Mouse (Mus musculus) hindbrain, embryonic 15.5 days (tissue): Measurements from ENCODE around the gene Ppp4r1. TPM values are rescaled to one million over a fixed set of nuclear protein-coding genes. Genes with fewer than 3 reads are reported as not detected.
A peak's percentile ranks its signal among the peaks of the same experiment; 100 is the strongest.

Experiments used
- ATAC-seq: fragments of 200-750 bp; cut with Nextera tagmentation; 2 replicates; pipeline ENCODE4 v1.8.0; 2017; ENCODE audit warnings: low read depth, moderate number of reproducible peaks, moderate TSS enrichment; ENCODE audit not compliant: low FRiP score
- H3K27ac ChIP-seq: fragments of 300-500 bp; sonication (generic); replicated peaks from 2 replicates; pipeline ENCODE4 v1.5.1; 2015; ENCODE audit warnings: mild to moderate bottlenecking, inconsistent platforms
- H3K27me3 ChIP-seq: fragments of 300-500 bp; sonication (generic); 2 replicates; pipeline ENCODE4 v1.6.1; 2015; ENCODE audit warnings: control low read depth, inconsistent platforms
- H3K36me3 ChIP-seq: fragments of 300-500 bp; sonication (generic); 2 replicates; pipeline ENCODE4 v1.6.1; 2015; ENCODE audit warnings: control low read depth, inconsistent platforms
- H3K4me1 ChIP-seq: fragments of 300-500 bp; sonication (generic); replicated peaks from 2 replicates; pipeline ENCODE4 v1.6.1; 2015; ENCODE audit warnings: control low read depth, inconsistent platforms
- H3K4me2 ChIP-seq: fragments of 300-500 bp; sonication (generic); 2 replicates; pipeline ENCODE4 v1.6.1; 2015; ENCODE audit warnings: moderate library complexity, mild to moderate bottlenecking, inconsistent platforms
- H3K4me3 ChIP-seq: fragments of 300-500 bp; sonication (generic); 2 replicates; pipeline ENCODE4 v1.5.1; 2015; ENCODE audit warnings: mild to moderate bottlenecking, inconsistent platforms
- H3K9ac ChIP-seq: fragments of 300-500 bp; sonication (generic); 2 replicates; pipeline ENCODE4 v1.6.1; 2015; ENCODE audit warnings: inconsistent platforms
- H3K9me3 ChIP-seq: fragments of 300-500 bp; sonication (generic); 2 replicates; pipeline ENCODE4 v1.6.1; 2016; ENCODE audit warnings: control low read depth, inconsistent platforms
- WGBS: fragments of 180-500 bp; shearing (Covaris S2); methylation state at CpG from one replicate; pipeline ENCODE4 v1.1.7; 2015; 5-methylcytosine and 5-hydroxymethylcytosine counted together
- polyA plus RNA-seq: library from polyadenylated mRNA; unstranded; fragments of >200 nt; fragmentation: Nextera tagmentation; extraction: Ambion mirVana; gene quantifications from 2 replicates; pipeline ENCODE4 v1.2.1, GENCODE M21; 2015

Gene Ppp4r1
- 44.1 and 44.6 TPM in 2 replicates for polyA plus RNA-seq

GRCm38 (mm10) chr17:65782551-65783141 lies at the start of gene Ppp4r1:
Ppp4r1 (plus strand) TSS chr17:65782573.
- H3K9ac ChIP-seq = peak within 1 kb of the TSS; percentile 99
- peak within 1 kb of the TSS; percentile 88 for H3K4me3 ChIP-seq
- no peaks in the 10 kb centered on the region for H3K27me3 ChIP-seq
- peak within 1 kb of the TSS; percentile 65 for H3K4me2 ChIP-seq
- H3K27ac ChIP-seq = peak within 1 kb of the TSS; percentile 99
- no peaks in the 10 kb centered on the region for H3K9me3 ChIP-seq
- ATAC-seq = peak; percentile 88
- H3K36me3 ChIP-seq = no peaks in the 10 kb centered on the region
- under 1% methylated on average over 56 of the region's 81 CpGs for WGBS
- peaks cover 36% of the 10 kb centered on the region for H3K4me1 ChIP-seq

GRCm38 (mm10) chr17:65732666-65733065 lies 49.7 kb upstream of the Ppp4r1 start:
- no peaks in the 10 kb centered on the region for H3K36me3 ChIP-seq
- WGBS = 85% methylated on average over 4 of the region's 4 CpGs
- H3K4me3 ChIP-seq = no peak overlapping the region
- no peak overlapping the region for H3K27ac ChIP-seq
- no peaks in the 10 kb centered on the region for H3K27me3 ChIP-seq
- H3K9me3 ChIP-seq = no peaks in the 10 kb centered on the region
- H3K4me1 ChIP-seq = no peaks in the 10 kb centered on the region
- H3K9ac ChIP-seq = no peak overlapping the region
- H3K4me2 ChIP-seq = no peak overlapping the region
- ATAC-seq = no peak

GRCm38 (mm10) chr17:65735088-65735487 lies 47.3 kb upstream of the Ppp4r1 start:
- no peaks in the 10 kb centered on the region for H3K9me3 ChIP-seq
- H3K27ac ChIP-seq = no peak overlapping the region
- H3K4me1 ChIP-seq = no peaks in the 10 kb centered on the region
- no peak overlapping the region for H3K9ac ChIP-seq
- no peak overlapping the region for H3K4me2 ChIP-seq
- no peak overlapping the region for H3K4me3 ChIP-seq
- H3K27me3 ChIP-seq = no peaks in the 10 kb centered on the region
- no peaks in the 10 kb centered on the region for H3K36me3 ChIP-seq
- no peak for ATAC-seq
- 95% methylated on average over 2 of the region's 2 CpGs for WGBS

- Histone ChIP-seq H3K4me1 (peaks cover 7% of the 10 kb centered on the region), H3K4me3 (no peak overlapping the region), H3K4me2 (no peak overlapping the region), H3K9ac (no peak overlapping the region), H3K36me3 (no peaks in the 10 kb centered on the region), H3K9me3 (no peaks in the 10 kb centered on the region), H3K27ac (no peak overlapping the region), H3K27me3 (no peaks in the 10 kb centered on the region)
- no peak for ATAC-seq
- WGBS = 74% methylated on average over 5 of the region's 5 CpGs
These were observed 45.2 kb upstream of the Ppp4r1 start for GRCm38 (mm10) chr17:65737175-65737574.

- no peak overlapping the region for H3K27ac ChIP-seq
- no peaks in the 10 kb centered on the region for H3K27me3 ChIP-seq
- peaks cover 11% of the 10 kb centered on the region for H3K4me1 ChIP-seq
- H3K36me3 ChIP-seq = no peaks in the 10 kb centered on the region
- no peak overlapping the region for H3K9ac ChIP-seq
- H3K4me3 ChIP-seq = no peak overlapping the region
- 84% methylated on average over 6 of the region's 6 CpGs for WGBS
- H3K4me2 ChIP-seq = no peak overlapping the region
- no peaks in the 10 kb centered on the region for H3K9me3 ChIP-seq
- no peak for ATAC-seq
These were observed 44.8 kb upstream of the Ppp4r1 start for GRCm38 (mm10) chr17:65737622-65738021.

GRCm38 (mm10) chr17:65739874-65740725 lies 42.3 kb upstream of the Ppp4r1 start:
- H3K4me2 ChIP-seq = no peak overlapping the region
- no peak overlapping the region for H3K9ac ChIP-seq
- H3K9me3 ChIP-seq = no peaks in the 10 kb centered on the region
- no peak for ATAC-seq
- H3K27me3 ChIP-seq = no peaks in the 10 kb centered on the region
- H3K36me3 ChIP-seq = no peaks in the 10 kb centered on the region
- H3K4me1 ChIP-seq = peaks cover 17% of the 10 kb centered on the region
- 87% methylated on average over 15 of the region's 15 CpGs for WGBS
- no peak overlapping the region for H3K27ac ChIP-seq
- H3K4me3 ChIP-seq = no peak overlapping the region

- no peak overlapping the region for H3K27ac ChIP-seq
These were observed 40.8 kb upstream of the Ppp4r1 start for GRCm38 (mm10) chr17:65741565-65741964.

GRCm38 (mm10) chr17:65742245-65742905 lies 40.0 kb upstream of the Ppp4r1 start:
- Histone ChIP-seq H3K27ac (peak overlapping the region; percentile 50), H3K4me2 (no peak overlapping the region)
- WGBS = 15% methylated on average over 10 of the region's 10 CpGs

More at GRCm38 (mm10) chr17:65741565-65741964, 40.8 kb upstream of the Ppp4r1 start:
- Histone ChIP-seq H3K4me3 (no peak overlapping the region), H3K9me3 (no peaks in the 10 kb centered on the region), H3K4me2 (no peak overlapping the region), H3K4me1 (peaks cover 17% of the 10 kb centered on the region), H3K27me3 (no peaks in the 10 kb centered on the region), H3K9ac (no peak overlapping the region), H3K36me3 (no peaks in the 10 kb centered on the region)
- no peak for ATAC-seq
- WGBS = 86% methylated on average over 4 of the region's 4 CpGs

GRCm38 (mm10) chr17:65742969-65743368 lies 39.4 kb upstream of the Ppp4r1 start:
- no peak overlapping the region for H3K4me2 ChIP-seq
- no peak overlapping the region for H3K9ac ChIP-seq
- H3K4me3 ChIP-seq = no peak overlapping the region
- no peaks in the 10 kb centered on the region for H3K36me3 ChIP-seq
- H3K27me3 ChIP-seq = no peaks in the 10 kb centered on the region
- peak; percentile 32; the same call in 1 of the 2 replicates for ATAC-seq
- WGBS = 27% methylated on average over 4 of the region's 4 CpGs
- H3K27ac ChIP-seq = peak overlapping the region; percentile 50
- peaks cover 17% of the 10 kb centered on the region for H3K4me1 ChIP-seq
- no peaks in the 10 kb centered on the region for H3K9me3 ChIP-seq

More at GRCm38 (mm10) chr17:65742245-65742905, 40.0 kb upstream of the Ppp4r1 start:
- no peaks in the 10 kb centered on the region for H3K9me3 ChIP-seq
- no peak overlapping the region for H3K9ac ChIP-seq
- H3K27me3 ChIP-seq = no peaks in the 10 kb centered on the region
- peak; percentile 73 for ATAC-seq
- H3K36me3 ChIP-seq = no peaks in the 10 kb centered on the region
- peaks cover 17% of the 10 kb centered on the region for H3K4me1 ChIP-seq
- H3K4me3 ChIP-seq = no peak overlapping the region

GRCm38 (mm10) chr17:65743664-65744330 lies 38.6 kb upstream of the Ppp4r1 start:
- no peak overlapping the region for H3K4me3 ChIP-seq
- H3K9ac ChIP-seq = no peak overlapping the region
- peaks cover 17% of the 10 kb centered on the region for H3K4me1 ChIP-seq
- WGBS = 67% methylated on average over 11 of the region's 11 CpGs
- H3K36me3 ChIP-seq = no peaks in the 10 kb centered on the region
- no peak for ATAC-seq
- no peaks in the 10 kb centered on the region for H3K27me3 ChIP-seq
- no peak overlapping the region for H3K4me2 ChIP-seq
- no peak overlapping the region for H3K27ac ChIP-seq
- no peaks in the 10 kb centered on the region for H3K9me3 ChIP-seq

GRCm38 (mm10) chr17:65746314-65746713 lies 36.1 kb upstream of the Ppp4r1 start:
- no peak overlapping the region for H3K27ac ChIP-seq
- peaks cover 17% of the 10 kb centered on the region for H3K4me1 ChIP-seq
- H3K36me3 ChIP-seq = no peaks in the 10 kb centered on the region
- ATAC-seq = no peak
- H3K27me3 ChIP-seq = no peaks in the 10 kb centered on the region
- WGBS = 48% methylated on average over 6 of the region's 6 CpGs
- H3K4me3 ChIP-seq = no peak overlapping the region
- no peak overlapping the region for H3K9ac ChIP-seq
- H3K4me2 ChIP-seq = no peak overlapping the region
- H3K9me3 ChIP-seq = no peaks in the 10 kb centered on the region
